Mouse (Mus musculus) forebrain, embryonic 16.5 days (tissue): ENCODE data around the gene Usp54. TPM values are rescaled to one million over a fixed set of nuclear protein-coding genes. Genes with fewer than 3 reads are reported as not detected.
A peak's percentile ranks its signal among the peaks of the same experiment; 100 is the strongest.

Source experiments
- ATAC-seq: fragments of 200-750 bp; cut with Nextera tagmentation; 2 replicates; pipeline ENCODE4 v1.8.0; 2017; ENCODE audit warnings: mild to moderate bottlenecking, moderate library complexity
- H3K27ac ChIP-seq: fragments of 300-500 bp; sonication (generic); 2 replicates; pipeline ENCODE4 v1.5.1; 2014; ENCODE audit warnings: low read length, control low read depth
- H3K27me3 ChIP-seq: fragments of 300-500 bp; sonication (generic); replicated peaks from 2 replicates; pipeline ENCODE4 v1.6.1; 2014; ENCODE audit warnings: low read length; ENCODE audit not compliant: control insufficient read depth, insufficient read depth
- H3K36me3 ChIP-seq: fragments of 300-500 bp; sonication (generic); 2 replicates; pipeline ENCODE4 v1.6.1; 2014; ENCODE audit not compliant: control insufficient read depth, insufficient read depth
- H3K4me1 ChIP-seq: fragments of 300-500 bp; sonication (generic); replicated peaks from 2 replicates; pipeline ENCODE4 v1.6.1; 2014; ENCODE audit warnings: low read length; ENCODE audit not compliant: control insufficient read depth, insufficient read depth
- H3K4me2 ChIP-seq: fragments of 300-500 bp; sonication (generic); 2 replicates; pipeline ENCODE4 v1.6.1; 2014; ENCODE audit warnings: mild to moderate bottlenecking, low read length, control low read depth
- H3K4me3 ChIP-seq: fragments of 300-500 bp; sonication (generic); replicated peaks from 2 replicates; pipeline ENCODE4 v1.5.1; 2014; ENCODE audit warnings: mild to moderate bottlenecking, low read length, control low read depth
- H3K9ac ChIP-seq: fragments of 300-500 bp; sonication (generic); replicated peaks from 2 replicates; pipeline ENCODE4 v1.6.1; 2014; ENCODE audit warnings: low read depth, low read length, control low read depth
- H3K9me3 ChIP-seq: fragments of 300-500 bp; sonication (generic); 2 replicates; pipeline ENCODE4 v1.6.1; 2016; ENCODE audit warnings: low read length; ENCODE audit not compliant: control insufficient read depth
- WGBS: fragments of 180-500 bp; shearing (Covaris S2); extraction: QIAGEN DNeasy Blood & Tissue Kit; methylation state at CpG from one replicate; pipeline ENCODE4 v1.1.7; 2014; 5-methylcytosine and 5-hydroxymethylcytosine counted together
- polyA plus RNA-seq: library from polyadenylated mRNA; unstranded; fragments of >200 nt; fragmentation: Nextera tagmentation; extraction: Ambion mirVana; gene quantifications from 2 replicates; pipeline ENCODE4 v1.2.1, GENCODE M21; 2015

The Usp54 gene
- polyA plus RNA-seq, 1 experiment from 2014 or later, result 11.1 TPM

- Histone ChIP-seq H3K4me1 (peaks cover 16% of the 10 kb centered on the region), H3K4me2 (no peak overlapping the region), H3K4me3 (no peak overlapping the region), H3K27ac (no peak overlapping the region), H3K9me3 (no peaks in the 10 kb centered on the region), H3K9ac (no peak overlapping the region), H3K36me3 (no peaks in the 10 kb centered on the region), H3K27me3 (no peaks in the 10 kb centered on the region)
- ATAC-seq, result no peak
- 88% methylated on average over 2 of the region's 2 CpGs for WGBS
Measured at GRCm38 (mm10) chr14:20622412-20622811, 18.5 kb downstream of the Usp54 start.

- WGBS, result 74% methylated on average over 2 of the region's 2 CpGs
- Histone ChIP-seq H3K9ac (no peak overlapping the region), H3K4me1 (peaks cover 16% of the 10 kb centered on the region), H3K36me3 (no peaks in the 10 kb centered on the region), H3K4me2 (no peak overlapping the region), H3K27ac (no peak overlapping the region), H3K4me3 (no peak overlapping the region), H3K9me3 (no peaks in the 10 kb centered on the region), H3K27me3 (no peaks in the 10 kb centered on the region)
- ATAC-seq, result no peak
Measured at GRCm38 (mm10) chr14:20621903-20622302, 19.0 kb downstream of the Usp54 start.

GRCm38 (mm10) chr14:20619131-20619530 lies 21.7 kb downstream of the Usp54 start:
- Histone ChIP-seq H3K9me3 (no peaks in the 10 kb centered on the region), H3K4me2 (no peak overlapping the region), H3K4me1 (peaks cover 19% of the 10 kb centered on the region), H3K4me3 (no peak overlapping the region), H3K27me3 (no peaks in the 10 kb centered on the region), H3K36me3 (no peaks in the 10 kb centered on the region), H3K27ac (no peak overlapping the region), H3K9ac (no peak overlapping the region)
- ATAC-seq, result peak; percentile 49; the same call in 1 of the 2 replicates

GRCm38 (mm10) chr14:20618211-20618610 lies 22.7 kb downstream of the Usp54 start:
- Histone ChIP-seq H3K27ac (no peak overlapping the region), H3K27me3 (no peaks in the 10 kb centered on the region), H3K4me2 (no peak overlapping the region), H3K9me3 (no peaks in the 10 kb centered on the region), H3K4me1 (peaks cover 19% of the 10 kb centered on the region), H3K36me3 (no peaks in the 10 kb centered on the region), H3K9ac (no peak overlapping the region), H3K4me3 (no peak overlapping the region)
- ATAC-seq, result no peak
- WGBS, result 72% methylated on average over 5 of the region's 5 CpGs

GRCm38 (mm10) chr14:20616421-20616820 lies 24.4 kb downstream of the Usp54 start:
- WGBS, result 14% methylated on average over 2 of the region's 2 CpGs
- no peak for ATAC-seq
- H3K36me3 ChIP-seq, result no peaks in the 10 kb centered on the region
- no peak overlapping the region for H3K27ac ChIP-seq
- H3K9me3 ChIP-seq, result no peaks in the 10 kb centered on the region
- peaks cover 13% of the 10 kb centered on the region for H3K4me1 ChIP-seq
- H3K4me2 ChIP-seq, result no peak overlapping the region
- no peaks in the 10 kb centered on the region for H3K27me3 ChIP-seq
- H3K9ac ChIP-seq, result no peak overlapping the region
- no peak overlapping the region for H3K4me3 ChIP-seq

GRCm38 (mm10) chr14:20615075-20615474 lies 25.8 kb downstream of the Usp54 start:
- no peak overlapping the region for H3K4me3 ChIP-seq
- 98% methylated on average over 2 of the region's 2 CpGs for WGBS
- no peaks in the 10 kb centered on the region for H3K27me3 ChIP-seq
- H3K27ac ChIP-seq, result no peak overlapping the region
- H3K9me3 ChIP-seq, result no peaks in the 10 kb centered on the region
- ATAC-seq, result no peak
- peaks cover 13% of the 10 kb centered on the region for H3K4me1 ChIP-seq
- no peak overlapping the region for H3K9ac ChIP-seq
- no peaks in the 10 kb centered on the region for H3K36me3 ChIP-seq
- H3K4me2 ChIP-seq, result no peak overlapping the region

DNA sequence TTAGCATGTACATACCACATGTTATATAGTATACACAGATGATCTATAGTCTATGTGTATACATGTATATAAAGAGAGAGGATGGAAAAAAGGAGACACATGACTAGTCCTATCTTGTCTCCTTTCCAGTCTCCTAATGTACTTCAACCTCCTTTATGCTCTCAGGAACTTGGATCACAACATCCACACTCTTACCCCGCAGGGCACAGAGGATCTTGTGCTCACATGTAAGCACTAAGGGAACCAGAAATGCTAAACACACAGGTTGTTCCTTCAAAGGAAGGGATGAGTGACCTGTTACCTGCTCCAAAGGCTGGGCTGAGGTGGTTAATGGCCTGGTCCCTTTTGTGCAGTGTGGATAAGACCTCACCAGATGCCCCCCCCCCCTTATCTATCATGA lies 28.0 kb downstream of the Usp54 start:
- Histone ChIP-seq H3K9me3 (no peaks in the 10 kb centered on the region), H3K36me3 (no peaks in the 10 kb centered on the region), H3K4me2 (no peak overlapping the region), H3K4me3 (no peak overlapping the region), H3K27ac (no peak overlapping the region), H3K9ac (no peak overlapping the region), H3K4me1 (peaks cover 3% of the 10 kb centered on the region; the same call in 1 of the 2 replicates), H3K27me3 (no peaks in the 10 kb centered on the region)
- 96% methylated on average over 1 of the region's 1 CpGs for WGBS
- ATAC-seq, result no peak

DNA sequence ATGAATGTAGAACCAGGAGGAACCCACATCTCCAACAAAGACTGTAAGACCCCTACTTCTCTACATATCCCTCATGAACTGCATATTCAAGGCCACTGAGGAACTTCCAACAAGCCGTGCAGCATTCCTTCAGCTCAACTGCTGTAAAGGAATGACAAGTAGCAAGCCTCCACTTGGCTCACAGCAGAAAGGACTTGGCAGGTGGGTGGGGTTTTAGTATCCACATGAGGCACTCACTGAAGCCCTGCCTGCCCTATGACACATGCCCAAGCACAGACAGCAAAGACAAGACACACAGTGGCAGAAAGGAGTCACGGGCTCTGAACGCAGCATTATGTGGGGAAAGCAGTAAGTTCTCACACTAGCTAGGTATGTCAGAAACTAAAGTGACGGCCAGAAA lies 30.7 kb downstream of the Usp54 start:
- no peaks in the 10 kb centered on the region for H3K4me1 ChIP-seq
- no peaks in the 10 kb centered on the region for H3K9me3 ChIP-seq
- WGBS, result 89% methylated on average over 4 of the region's 4 CpGs
- H3K4me2 ChIP-seq, result no peak overlapping the region
- no peaks in the 10 kb centered on the region for H3K36me3 ChIP-seq
- no peaks in the 10 kb centered on the region for H3K27me3 ChIP-seq
- H3K9ac ChIP-seq, result no peak overlapping the region
- no peak for ATAC-seq
- H3K4me3 ChIP-seq, result no peak overlapping the region
- no peak overlapping the region for H3K27ac ChIP-seq

DNA sequence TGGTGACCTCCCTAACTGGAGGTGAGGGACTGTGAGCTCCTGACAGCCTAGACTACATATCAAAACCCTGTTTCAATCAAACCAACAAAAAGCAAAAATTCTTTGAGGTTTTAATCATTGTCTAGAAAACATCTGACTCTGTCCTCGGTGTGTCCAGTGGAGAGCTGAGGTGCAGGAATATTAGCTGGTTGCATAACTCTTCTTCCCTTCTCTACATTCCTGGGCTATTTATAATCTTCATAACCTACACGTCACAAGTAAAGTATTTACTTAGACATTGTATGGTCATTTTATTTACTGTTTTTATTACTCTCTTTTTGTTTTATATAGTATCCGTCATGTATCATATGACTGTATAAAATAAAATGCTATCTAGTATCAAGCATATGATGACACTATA lies 31.3 kb downstream of the Usp54 start:
- Histone ChIP-seq H3K36me3 (no peaks in the 10 kb centered on the region), H3K27me3 (no peaks in the 10 kb centered on the region), H3K4me2 (no peak overlapping the region), H3K9me3 (no peaks in the 10 kb centered on the region), H3K4me1 (no peaks in the 10 kb centered on the region), H3K9ac (no peak overlapping the region), H3K27ac (no peak overlapping the region), H3K4me3 (no peak overlapping the region)
- ATAC-seq, result no peak
- WGBS, result 94% methylated on average over 3 of the region's 3 CpGs

DNA sequence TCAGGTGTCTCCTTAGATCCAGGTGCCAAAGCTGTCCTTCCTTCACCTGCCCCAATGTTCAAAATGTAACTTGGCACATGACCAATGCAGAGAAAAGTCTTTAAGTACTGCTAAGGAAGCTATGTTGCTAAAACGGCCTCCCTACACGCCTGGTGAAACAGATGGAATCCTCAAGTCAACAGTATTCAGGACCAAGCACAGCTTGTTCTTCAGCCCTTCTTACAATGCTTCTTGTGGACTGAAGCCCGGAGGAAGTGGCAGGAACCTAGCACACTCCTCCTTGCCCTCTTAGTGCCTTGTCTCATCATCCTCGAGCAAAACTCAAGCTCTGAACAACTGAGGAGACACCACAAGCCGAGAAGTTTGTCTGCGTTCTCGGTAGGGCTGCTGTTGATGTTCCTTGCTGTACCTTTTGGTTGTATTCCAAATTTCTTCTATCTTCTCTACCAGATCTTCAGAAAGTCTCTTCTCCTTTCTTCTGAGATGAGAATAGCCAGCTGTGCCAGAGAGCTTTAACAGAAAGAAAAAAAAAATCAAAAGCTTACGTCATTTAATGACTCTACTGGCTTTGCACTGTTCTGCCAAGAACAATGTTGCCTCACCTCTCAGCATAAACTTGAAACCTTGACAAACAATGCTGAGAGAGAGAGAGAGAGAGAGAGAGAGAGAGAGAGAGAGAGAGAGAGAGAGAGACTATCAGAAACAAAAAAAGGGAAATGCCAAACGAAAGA lies 33.3 kb downstream of the Usp54 start:
- ATAC-seq, result no peak

More for the DNA sequence above, 33.3 kb downstream of the Usp54 start:
- Histone ChIP-seq H3K9me3 (no peaks in the 10 kb centered on the region), H3K27me3 (no peaks in the 10 kb centered on the region), H3K27ac (no peak overlapping the region), H3K9ac (no peak overlapping the region), H3K4me3 (no peak overlapping the region), H3K4me1 (no peaks in the 10 kb centered on the region), H3K4me2 (no peak overlapping the region), H3K36me3 (no peaks in the 10 kb centered on the region)
- WGBS, result 83% methylated on average over 9 of the region's 9 CpGs
